Mouse (Mus musculus): ENCODE results near the gene Gm266. TPM values are rescaled to one million over a fixed set of nuclear protein-coding genes. Genes with fewer than 3 reads are reported as not detected.

Gm266 gene
- polyA plus RNA-seq, 1 experiment: not detected

DNA sequence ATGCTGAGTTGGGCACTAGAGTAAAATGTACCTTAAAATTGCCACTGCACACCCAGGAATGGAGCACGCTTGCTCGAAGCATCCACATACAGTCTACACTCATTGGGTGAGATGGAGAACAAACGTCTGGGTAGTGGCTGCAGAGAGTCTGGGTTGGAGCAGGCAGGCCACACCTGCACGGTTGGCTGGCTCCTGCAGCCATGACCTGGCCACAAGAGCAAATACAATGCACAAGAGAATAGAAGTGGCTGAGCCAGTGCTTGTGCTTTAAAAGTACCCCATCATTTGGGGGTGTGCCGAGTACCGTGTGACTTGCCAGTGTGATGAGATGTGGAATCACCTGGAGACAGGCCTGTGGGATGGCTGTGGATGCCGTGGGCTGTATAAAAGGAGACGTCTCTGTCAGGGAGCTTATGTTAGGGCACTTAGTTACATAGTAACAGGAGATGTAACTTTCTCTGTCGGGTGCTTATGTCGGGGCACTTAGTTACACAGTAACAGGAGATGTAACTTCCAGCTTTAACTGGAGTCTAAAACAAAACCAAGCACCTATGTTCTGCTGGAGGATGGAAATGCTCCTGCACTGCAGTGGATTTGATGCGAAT lies 3.7 kb upstream of the Gm266 start:
- no peak for TF ChIP-seq TAL1 (IDR thresholded peaks at IDR 0.05; ENCODE audit: low read length)
- TF ChIP-seq GATA1 (IDR thresholded peaks at IDR 0.05; ENCODE audit: low read length): no peak
- Histone ChIP-seq H3K4me3 (replicated peaks) (no peak overlapping the region), H3K27me3 (ENCODE audit: control insufficient read depth) (peaks cover 75% of the 10 kb centered on the region), H3K36me3 (ENCODE audit: control insufficient read depth) (no peaks in the 10 kb centered on the region), H3K4me1 (ENCODE audit: control insufficient read depth) (no peaks in the 10 kb centered on the region; the same call in 1 of the 2 replicates), H3K9me3 (ENCODE audit: control insufficient read depth, low read length) (peaks cover 24% of the 10 kb centered on the region)

DNA sequence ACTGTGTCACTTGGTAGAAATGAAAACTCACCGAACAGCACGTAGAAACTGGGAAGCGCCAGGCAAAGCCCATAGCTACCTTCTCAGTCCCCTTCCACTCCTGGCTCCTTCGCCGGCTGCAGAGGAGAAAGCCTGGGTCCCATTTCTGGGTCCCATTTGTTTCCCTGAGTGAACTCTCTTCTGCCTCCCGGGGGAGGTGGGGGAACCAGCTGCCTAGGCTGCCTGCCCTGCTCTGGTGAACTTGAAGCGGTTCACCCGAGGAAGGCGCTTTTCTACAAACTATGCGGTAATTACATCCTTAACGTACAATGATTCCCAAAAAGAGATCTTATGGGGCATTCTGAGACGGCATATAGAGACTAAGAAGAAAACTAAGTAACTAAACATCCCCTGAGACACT lies 832 bp upstream of the Gm266 start:
- H3K27me3 ChIP-seq (ENCODE audit: control insufficient read depth): peaks cover 93% of the 10 kb centered on the region
- H3K4me3 ChIP-seq (replicated peaks): no peak overlapping the region
- peaks cover 14% of the 10 kb centered on the region; the same call in 1 of the 2 replicates for H3K9me3 ChIP-seq (ENCODE audit: control insufficient read depth, low read length)

DNA sequence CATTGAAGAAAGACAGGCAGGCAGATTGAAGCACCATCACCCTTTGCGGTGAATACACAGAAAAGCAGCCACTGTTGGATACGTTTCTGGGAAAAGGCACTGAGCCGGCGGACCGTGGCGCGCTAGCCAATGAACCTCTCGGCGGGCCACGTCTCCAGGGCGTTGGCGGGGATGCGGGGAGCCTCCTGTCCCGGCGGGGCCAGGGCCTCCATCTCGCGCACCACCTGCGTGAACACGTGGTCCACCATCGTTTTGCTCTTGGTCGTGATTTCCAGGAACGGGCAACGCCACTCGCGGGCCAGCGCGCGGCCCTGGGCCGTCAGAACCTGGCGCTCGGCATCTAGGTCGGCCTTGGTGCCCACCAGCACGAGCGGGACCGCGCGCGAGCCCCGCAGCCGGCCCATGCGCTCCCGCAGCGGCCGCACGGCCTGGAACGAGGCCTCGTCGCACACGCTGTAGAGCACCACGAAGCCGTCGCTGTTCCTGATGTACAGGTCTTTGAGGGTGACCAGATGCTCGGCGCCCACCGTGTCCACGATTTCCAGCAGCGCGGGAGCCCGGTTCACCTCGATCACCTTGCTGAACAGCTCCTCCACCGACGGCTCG lies 474 bp downstream of the Gm266 start:
- no peaks in the 10 kb centered on the region for H3K36me3 ChIP-seq (ENCODE audit: control insufficient read depth)
- peaks cover 95% of the 10 kb centered on the region for H3K27me3 ChIP-seq (ENCODE audit: control insufficient read depth)
- no peaks in the 10 kb centered on the region; the same call in 1 of the 2 replicates for H3K4me1 ChIP-seq (ENCODE audit: control insufficient read depth)
- TF ChIP-seq TAL1 (IDR thresholded peaks at IDR 0.05; ENCODE audit: low read length): no peak
- no peak for TF ChIP-seq GATA1 (IDR thresholded peaks at IDR 0.05; ENCODE audit: low read length)
- peak overlapping the region; percentile 31 for H3K4me3 ChIP-seq (replicated peaks)
- peaks cover 14% of the 10 kb centered on the region; the same call in 1 of the 2 replicates for H3K9me3 ChIP-seq (ENCODE audit: control insufficient read depth, low read length)

More for the DNA sequence above, 832 bp upstream of the Gm266 start:
- TF ChIP-seq TAL1 (IDR thresholded peaks at IDR 0.05; ENCODE audit: low read length) (no peak), GATA1 (IDR thresholded peaks at IDR 0.05; ENCODE audit: low read length) (no peak)
- no peaks in the 10 kb centered on the region for H3K36me3 ChIP-seq (ENCODE audit: control insufficient read depth)
- no peaks in the 10 kb centered on the region; the same call in 1 of the 2 replicates for H3K4me1 ChIP-seq (ENCODE audit: control insufficient read depth)

DNA sequence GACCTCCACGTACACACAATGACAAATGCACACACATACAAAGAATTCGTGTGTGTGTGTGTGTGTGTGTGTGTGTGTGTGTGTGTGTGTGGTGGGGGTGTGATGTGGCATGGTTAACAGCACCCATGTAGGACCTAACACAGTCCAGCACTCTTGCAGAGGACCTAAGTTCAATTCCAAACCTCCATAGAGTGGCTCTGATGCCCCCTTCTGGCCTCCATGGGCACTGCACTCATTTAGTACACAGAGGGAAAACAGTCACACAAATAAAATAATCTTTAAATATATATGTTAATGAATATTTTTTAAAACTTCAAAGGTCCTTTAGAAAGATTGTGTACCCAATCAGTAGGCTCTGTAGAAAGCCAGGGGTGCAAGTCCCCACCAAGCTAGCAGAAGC lies 5.7 kb downstream of the Gm266 start:
- no peaks in the 10 kb centered on the region for H3K36me3 ChIP-seq (ENCODE audit: control insufficient read depth)
- peaks cover 6% of the 10 kb centered on the region for H3K9me3 ChIP-seq (ENCODE audit: control insufficient read depth, low read length)
- H3K27me3 ChIP-seq (ENCODE audit: control insufficient read depth): peaks cover 64% of the 10 kb centered on the region
- H3K4me3 ChIP-seq (replicated peaks): no peak overlapping the region
- TF ChIP-seq TAL1 (IDR thresholded peaks at IDR 0.05; ENCODE audit: low read length) (no peak), GATA1 (IDR thresholded peaks at IDR 0.05; ENCODE audit: low read length) (no peak)
- no peaks in the 10 kb centered on the region for H3K4me1 ChIP-seq (ENCODE audit: control insufficient read depth)

DNA sequence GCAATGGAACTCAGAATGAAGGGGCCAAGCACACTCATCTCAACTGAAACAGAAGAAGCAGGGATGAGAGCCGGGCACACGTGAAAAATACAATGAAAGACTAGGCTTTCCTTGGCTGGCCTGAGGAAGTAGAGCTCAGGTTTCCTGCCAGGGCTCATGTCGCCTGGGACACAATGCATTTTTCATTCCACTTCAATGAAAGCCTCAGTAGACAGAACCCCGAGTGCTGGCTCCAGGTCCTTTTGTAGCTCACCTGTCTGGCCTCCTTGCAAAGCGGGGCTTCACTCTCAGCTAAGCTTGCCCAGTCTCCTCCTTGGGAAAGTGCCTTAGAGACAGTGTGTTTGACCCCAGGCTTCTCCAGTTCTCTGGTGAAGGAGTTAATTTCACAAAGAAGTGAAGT lies 6.7 kb downstream of the Gm266 start:
- no peaks in the 10 kb centered on the region for H3K4me1 ChIP-seq (ENCODE audit: control insufficient read depth)
- peaks cover 8% of the 10 kb centered on the region for H3K9me3 ChIP-seq (ENCODE audit: control insufficient read depth, low read length)
- no peaks in the 10 kb centered on the region for H3K36me3 ChIP-seq (ENCODE audit: control insufficient read depth)
- TF ChIP-seq TAL1 (IDR thresholded peaks at IDR 0.05; ENCODE audit: low read length) (no peak), GATA1 (IDR thresholded peaks at IDR 0.05; ENCODE audit: low read length) (no peak)
- peaks cover 61% of the 10 kb centered on the region for H3K27me3 ChIP-seq (ENCODE audit: control insufficient read depth)
- H3K4me3 ChIP-seq (replicated peaks): no peak overlapping the region

DNA sequence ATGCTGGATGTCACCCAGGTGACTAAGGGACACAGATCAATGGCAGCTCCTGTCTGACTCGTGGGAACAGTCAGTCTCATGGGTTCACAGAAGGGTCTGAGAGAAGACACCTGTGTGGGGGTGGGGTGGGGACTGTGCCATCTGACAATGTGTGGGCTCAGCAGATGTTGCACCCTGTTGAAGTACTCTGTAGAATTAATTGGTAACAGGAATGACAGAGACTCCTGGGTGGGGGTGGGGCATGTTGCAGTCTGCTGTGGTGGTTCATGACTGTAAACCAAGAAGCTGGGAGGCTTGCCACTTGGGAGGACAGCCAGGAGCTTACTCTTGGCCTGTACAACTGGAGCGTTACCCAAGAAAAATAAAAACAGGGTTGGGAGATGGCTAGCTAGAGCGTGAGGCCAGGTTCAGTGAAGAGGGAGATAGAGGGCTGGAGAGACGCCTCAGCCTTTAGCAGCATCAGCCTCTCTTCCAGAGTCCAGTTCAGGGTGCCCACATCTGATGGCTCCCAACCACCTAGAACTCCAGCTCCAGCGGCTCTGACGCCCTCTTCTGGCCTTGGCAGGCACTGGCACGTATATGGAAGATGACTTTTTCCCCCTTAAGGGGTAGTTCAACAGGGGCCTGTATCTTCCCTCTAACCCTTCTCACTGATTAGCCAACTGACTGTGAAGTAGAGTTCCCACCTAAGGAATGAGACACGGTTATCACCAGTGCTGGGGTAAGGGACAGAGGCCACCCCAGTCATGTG lies 10.6 kb downstream of the Gm266 start:
- TF ChIP-seq TAL1 (IDR thresholded peaks at IDR 0.05; ENCODE audit: low read length): no peak
- TF ChIP-seq GATA1 (IDR thresholded peaks at IDR 0.05; ENCODE audit: low read length): no peak
- H3K4me3 ChIP-seq (replicated peaks): no peak overlapping the region
- H3K36me3 ChIP-seq (ENCODE audit: control insufficient read depth): no peaks in the 10 kb centered on the region
- H3K9me3 ChIP-seq (ENCODE audit: control insufficient read depth, low read length): peaks cover 8% of the 10 kb centered on the region
- peaks cover 42% of the 10 kb centered on the region for H3K27me3 ChIP-seq (ENCODE audit: control insufficient read depth)
- no peaks in the 10 kb centered on the region for H3K4me1 ChIP-seq (ENCODE audit: control insufficient read depth)

DNA sequence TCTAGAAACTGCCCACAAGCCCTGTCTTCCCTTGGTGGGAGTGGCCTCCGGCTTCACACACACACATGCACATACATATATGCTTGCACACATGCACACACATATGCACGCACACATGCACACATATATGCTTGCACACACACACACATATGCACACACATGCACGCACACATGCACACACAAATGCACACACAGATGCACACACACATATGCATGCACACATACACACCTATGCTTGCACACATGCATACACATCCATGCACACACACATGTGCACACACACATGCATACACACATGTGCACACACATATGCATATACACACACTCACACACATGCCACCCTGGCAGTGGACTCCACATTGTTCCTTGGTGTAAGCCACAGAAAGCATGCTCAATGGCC lies 11.2 kb downstream of the Gm266 start:
- Histone ChIP-seq H3K36me3 (ENCODE audit: control insufficient read depth) (no peaks in the 10 kb centered on the region), H3K9me3 (ENCODE audit: control insufficient read depth, low read length) (peaks cover 8% of the 10 kb centered on the region), H3K27me3 (ENCODE audit: control insufficient read depth) (peaks cover 42% of the 10 kb centered on the region), H3K4me3 (replicated peaks) (no peak overlapping the region), H3K4me1 (ENCODE audit: control insufficient read depth) (no peaks in the 10 kb centered on the region)
- TF ChIP-seq TAL1 (IDR thresholded peaks at IDR 0.05; ENCODE audit: low read length) (no peak), GATA1 (IDR thresholded peaks at IDR 0.05; ENCODE audit: low read length) (no peak)

DNA sequence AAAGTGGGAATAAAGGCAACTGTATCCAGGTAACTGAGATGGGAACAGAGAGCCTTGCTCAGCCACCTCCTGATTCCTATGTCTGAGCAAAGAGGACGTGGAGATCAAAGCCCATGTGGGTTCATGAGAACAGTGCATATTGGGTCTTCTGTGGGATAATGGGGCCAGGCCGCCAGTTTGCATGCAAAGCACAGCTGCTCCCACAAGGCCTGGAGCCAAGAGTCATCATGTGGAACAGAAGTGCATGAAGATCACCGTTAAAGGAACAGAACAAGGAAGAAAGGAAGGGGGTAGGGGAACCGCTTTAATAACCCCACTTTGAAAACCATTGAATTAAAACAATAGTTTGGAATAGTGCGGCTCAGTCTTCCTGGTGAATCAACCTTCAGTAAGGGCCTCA lies 12.7 kb downstream of the Gm266 start:
- TF ChIP-seq GATA1 (IDR thresholded peaks at IDR 0.05; ENCODE audit: low read length): no peak
- Histone ChIP-seq H3K4me3 (replicated peaks) (no peak overlapping the region), H3K27me3 (ENCODE audit: control insufficient read depth) (peaks cover 36% of the 10 kb centered on the region), H3K4me1 (ENCODE audit: control insufficient read depth) (no peaks in the 10 kb centered on the region), H3K36me3 (ENCODE audit: control insufficient read depth) (no peaks in the 10 kb centered on the region), H3K9me3 (ENCODE audit: control insufficient read depth, low read length) (peaks cover 8% of the 10 kb centered on the region)

DNA sequence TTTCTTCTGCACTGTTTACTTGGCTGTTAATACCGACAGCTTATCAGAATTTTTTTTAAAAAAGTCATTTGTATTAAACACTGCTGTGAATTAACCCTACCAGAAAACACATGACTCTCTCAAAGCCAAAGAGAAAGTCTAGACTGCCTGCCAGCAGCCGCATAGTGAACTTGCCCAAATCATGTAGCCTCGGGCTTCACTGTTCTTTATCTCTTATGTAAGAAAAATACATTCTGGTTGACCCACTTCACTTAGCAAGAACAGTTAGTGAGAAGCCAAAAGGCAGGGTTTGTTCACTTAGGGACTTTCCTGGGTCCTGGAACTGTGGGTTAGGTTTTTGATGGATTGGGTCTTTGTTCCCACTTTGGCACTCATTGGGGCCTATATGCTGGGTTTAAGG lies 13.9 kb downstream of the Gm266 start:
- H3K27me3 ChIP-seq (ENCODE audit: control insufficient read depth): peaks cover 30% of the 10 kb centered on the region
- H3K9me3 ChIP-seq (ENCODE audit: control insufficient read depth, low read length): peaks cover 2% of the 10 kb centered on the region; the same call in 1 of the 2 replicates
- no peaks in the 10 kb centered on the region for H3K36me3 ChIP-seq (ENCODE audit: control insufficient read depth)
- no peak overlapping the region for H3K4me3 ChIP-seq (replicated peaks)
- TF ChIP-seq GATA1 (IDR thresholded peaks at IDR 0.05; ENCODE audit: low read length) (no peak), TAL1 (IDR thresholded peaks at IDR 0.05; ENCODE audit: low read length) (no peak)
- no peaks in the 10 kb centered on the region for H3K4me1 ChIP-seq (ENCODE audit: control insufficient read depth)

Measured in erythroblast, embryonic 14.5 days (primary cell).